Mouse (Mus musculus) MEL (cell line): Measurements from ENCODE around the gene Klk13. TPM values are rescaled to one million over a fixed set of nuclear protein-coding genes. Genes with fewer than 3 reads are reported as not detected.

ENCODE experiments used
- DNase-seq: peaks from one replicate; pipeline ENCODE4 v3.0.0; 2011; ENCODE audit warnings: low read depth, low spot score
- H3K27ac ChIP-seq: 2 replicates; pipeline ENCODE4 v1.5.1; 2012; ENCODE audit warnings: low read depth, mild to moderate bottlenecking, control low read depth, low read length, moderate library complexity; ENCODE audit not compliant: control insufficient read depth
- H3K27me3 ChIP-seq, 2 experiments: fragments of 150-350 bp in 1 of 2; sonication (generic) in 1 of 2; 2 replicates each; pipeline ENCODE4 v1.6.1; 2012; ENCODE audit warnings: low read length in 2 of 2, mild to moderate bottlenecking in 2 of 2, improper control_type of control experiment in 1 of 2, moderate library complexity in 1 of 2; ENCODE audit not compliant: insufficient read depth in 2 of 2, control insufficient read depth in 1 of 2
- H3K36me3 ChIP-seq, 2 experiments: 2 replicates each; pipeline ENCODE4 v1.6.1; 2012 to 2014; ENCODE audit warnings: low read length in 2 of 2, improper control_type of control experiment in 1 of 2, inconsistent platforms in 1 of 2, mild to moderate bottlenecking in 1 of 2; ENCODE audit not compliant: insufficient read depth in 2 of 2, control insufficient read depth in 1 of 2
- H3K4me1 ChIP-seq, 2 experiments: fragments of 150-350 bp in 1 of 2; sonication (generic) in 1 of 2; 2 replicates each; pipeline ENCODE4 v1.6.1; 2012; ENCODE audit warnings: low read length in 2 of 2, improper control_type of control experiment in 1 of 2, mild to moderate bottlenecking in 1 of 2; ENCODE audit not compliant: insufficient read depth in 2 of 2, control insufficient read depth in 1 of 2
- H3K4me3 ChIP-seq, 2 experiments: fragments of 150-350 bp in 1 of 2; sonication (generic) in 1 of 2; 2 replicates each; pipeline ENCODE4 v1.5.1; 2012; ENCODE audit warnings: low read depth in 2 of 2, low read length in 2 of 2, mild to moderate bottlenecking in 2 of 2, moderate library complexity in 2 of 2, control low read depth in 1 of 2, improper control_type of control experiment in 1 of 2; ENCODE audit not compliant: control insufficient read depth in 1 of 2, insufficient read depth in 1 of 2
- H3K79me2 ChIP-seq: 2 replicates; pipeline ENCODE4 v1.6.1; 2012; ENCODE audit warnings: mild to moderate bottlenecking, low read length, moderate library complexity; ENCODE audit not compliant: control insufficient read depth, poor library complexity, insufficient read depth
- H3K9ac ChIP-seq: 2 replicates; pipeline ENCODE4 v1.6.1; 2012; ENCODE audit warnings: low read depth, mild to moderate bottlenecking, control low read depth, low read length, moderate library complexity; ENCODE audit not compliant: control insufficient read depth, poor library complexity, severe bottlenecking
- H3K9me3 ChIP-seq: fragments of 150-350 bp; sonication (generic); replicated peaks from 2 replicates; pipeline ENCODE4 v1.6.1; 2012; ENCODE audit warnings: mild to moderate bottlenecking, low read length, improper control_type of control experiment, moderate library complexity; ENCODE audit not compliant: insufficient read depth
- CHD1 ChIP-seq: IDR thresholded peaks from 2 replicates; pipeline ENCODE4 v1.6.1; 2012; ENCODE audit warnings: low read depth, mild to moderate bottlenecking, inconsistent platforms, low read length, improper control_type of control experiment
- CHD2 ChIP-seq: IDR thresholded peaks from 2 replicates; pipeline ENCODE4 v1.6.1; 2011; ENCODE audit warnings: low read length, improper control_type of control experiment
- GABPA ChIP-seq: IDR thresholded peaks from 2 replicates; pipeline ENCODE4 v1.6.1; 2012; ENCODE audit warnings: low read depth, mild to moderate bottlenecking, inconsistent platforms, low read length, improper control_type of control experiment, moderate library complexity
- HCFC1 ChIP-seq: IDR thresholded peaks from 2 replicates; pipeline ENCODE4 v1.6.1; 2012; ENCODE audit warnings: low read depth, mild to moderate bottlenecking, inconsistent platforms, low read length, improper control_type of control experiment, moderate library complexity
- JUND ChIP-seq: IDR thresholded peaks from 2 replicates; pipeline ENCODE4 v1.6.1; 2011; ENCODE audit warnings: low read depth, mild to moderate bottlenecking, improper control_type of control experiment, low read length
- MAX ChIP-seq: IDR thresholded peaks from 2 replicates; pipeline ENCODE4 v1.6.1; 2011; ENCODE audit warnings: low read length, improper control_type of control experiment
- MAZ ChIP-seq: IDR thresholded peaks from 2 replicates; pipeline ENCODE4 v1.6.1; 2012; ENCODE audit warnings: low read depth, mild to moderate bottlenecking, inconsistent platforms, low read length, improper control_type of control experiment
- MXI1 ChIP-seq: IDR thresholded peaks from 2 replicates; pipeline ENCODE4 v1.6.1; 2011; ENCODE audit warnings: mild to moderate bottlenecking, low read depth, low read length, improper control_type of control experiment
- NELFE ChIP-seq: IDR thresholded peaks from 2 replicates; pipeline ENCODE4 v1.6.1; 2011; ENCODE audit warnings: low read depth, low read length, improper control_type of control experiment
- POLR2AphosphoS2 ChIP-seq: IDR thresholded peaks from 2 replicates; pipeline ENCODE4 v1.6.1; 2011; ENCODE audit warnings: low read length, improper control_type of control experiment
- RAD21 ChIP-seq: IDR thresholded peaks from 2 replicates; pipeline ENCODE4 v1.6.1; 2011; ENCODE audit warnings: mild to moderate bottlenecking, low read depth, low read length, improper control_type of control experiment
- SMC3 ChIP-seq: IDR thresholded peaks from 2 replicates; pipeline ENCODE4 v1.6.1; 2011; ENCODE audit warnings: low read depth, low read length, improper control_type of control experiment
- TAL1 ChIP-seq: IDR thresholded peaks from 2 replicates; pipeline ENCODE4 v1.6.1; 2012; ENCODE audit warnings: mild to moderate bottlenecking, inconsistent platforms, low read length, moderate library complexity, mixed read lengths
- USF2 ChIP-seq, 2 experiments: IDR thresholded peaks; 2 replicates each; pipeline ENCODE4 v1.6.1; 2011 to 2012; ENCODE audit warnings: improper control_type of control experiment in 2 of 2, low read length in 2 of 2, borderline replicate concordance in 1 of 2, inconsistent platforms in 1 of 2, low read depth in 1 of 2, mild to moderate bottlenecking in 1 of 2; ENCODE audit not compliant: insufficient read depth in 1 of 2
- ZC3H11A ChIP-seq: IDR thresholded peaks from 2 replicates; pipeline ENCODE4 v1.6.1; 2012; ENCODE audit warnings: low read depth, mild to moderate bottlenecking, inconsistent platforms, low read length, improper control_type of control experiment
- polyA plus RNA-seq, 2 experiments: library from polyadenylated mRNA; stranded (reverse) in 1 of 2; unstranded in 1 of 2; fragments of >175 nt in 1 of 2; fragments of >200 nt in 1 of 2; gene quantifications; 2 replicates each; pipeline versions ENCODE4 v1.2.1 to v1.2.4; 2012; ENCODE audit warnings: low replicate concordance in 2 of 2, low read depth in 1 of 2; ENCODE audit not compliant: insufficient read length in 2 of 2, insufficient read depth in 1 of 2, missing spikeins in 1 of 2
- total RNA-seq: library from RNA; depleted of rRNA; stranded (reverse); fragments of 300-350 nt; gene quantifications from 2 replicates; pipeline ENCODE4 v1.2.3, GENCODE M21; 2012

Klk13 gene
- total and polyA plus RNA-seq, 3 experiments = not detected

- peak overlapping the region; percentile 60 to 90 for H3K4me3 ChIP-seq
- H3K4me1 ChIP-seq = peaks cover 0 to 5% of the 10 kb centered on the region in 2 experiments; a peak in 1 of 4 replicates
- no peak for DNase-seq
- TF ChIP-seq CHD1 = no peak
- TF ChIP-seq NELFE = no peak
- TF ChIP-seq MAZ = no peak
- no peak for TF ChIP-seq MXI1
- TF ChIP-seq SMC3 = no peak
- no peak for TF ChIP-seq USF2 (IDR thresholded peaks at IDR 0.05; ENCODE audit: borderline replicate concordance in 1 of 2, insufficient read depth in 1 of 2, low read depth in 1 of 2, low read length in 2 of 2)
- no peak for TF ChIP-seq GABPA
- H3K9me3 ChIP-seq = no peaks in the 10 kb centered on the region
- peak overlapping the region; percentile 67 for H3K27ac ChIP-seq
- peak overlapping the region; percentile 85 for H3K9ac ChIP-seq
- peaks cover 0 to 2% of the 10 kb centered on the region in 2 experiments; a peak in 1 of 4 replicates for H3K36me3 ChIP-seq
- H3K27me3 ChIP-seq = no peaks in the 10 kb centered on the region
- H3K79me2 ChIP-seq = peaks cover 18% of the 10 kb centered on the region
These were observed 39.6 kb upstream of the Klk13 start for GRCm38 (mm10) chr7:43672581-43673260.

GRCm38 (mm10) chr7:43675091-43675490, 37.3 kb upstream of the Klk13 start:
- Histone ChIP-seq H3K4me3 (no peak overlapping the region), H3K9ac (no peak overlapping the region), H3K27me3 (no peaks in the 10 kb centered on the region), H3K4me1 (peaks cover 0 to 5% of the 10 kb centered on the region in 2 experiments; a peak in 1 of 4 replicates), H3K9me3 (no peaks in the 10 kb centered on the region), H3K27ac (no peak overlapping the region), H3K36me3 (peaks cover 0 to 2% of the 10 kb centered on the region in 2 experiments; a peak in 1 of 4 replicates), H3K79me2 (peaks cover 18% of the 10 kb centered on the region)
- no peak for DNase-seq
- no peak for TF ChIP-seq TAL1
- no peak for TF ChIP-seq POLR2AphosphoS2
- no peak for TF ChIP-seq CHD2
- no peak for TF ChIP-seq MAX
- no peak for TF ChIP-seq HCFC1
- TF ChIP-seq RAD21 = no peak
- TF ChIP-seq ZC3H11A = no peak
- no peak for TF ChIP-seq JUND
- TF ChIP-seq USF2 (IDR thresholded peaks at IDR 0.05; ENCODE audit: borderline replicate concordance in 1 of 2, insufficient read depth in 1 of 2, low read depth in 1 of 2, low read length in 2 of 2) = no peak
